Mouse (Mus musculus) embryonic stem cell, embryonic (primary cell): ENCODE measurements at regions not wholly inside any gene's neighbourhood (a gene's known extent, or its start where the extent isn't known, plus 50 kb on each side); places are given as distances from the start of the nearest gene placed in this dataset.

ENCODE experiments used
- CTCF ChIA-PET, 4 experiments: fragments of 300-600 bp in 2 of 4; fragments of 350-600 bp in 2 of 4; sonication (Branson Sonifier 250); formaldehyde crosslinking; loops; one replicate each; lab custom pipeline; 2022; ENCODE audit warnings: inconsistent platforms in 2 of 4; lab: Charles Lee
- POLR2A ChIA-PET, 4 experiments: fragments of 300-600 bp in 2 of 4; fragments of 350-600 bp in 2 of 4; sonication (Branson Sonifier 250); formaldehyde crosslinking; loops; one replicate each; lab custom pipeline; 2022; ENCODE audit warnings: antibody characterized with exemption in 4 of 4, inconsistent platforms in 1 of 4; lab: Charles Lee

DNA sequence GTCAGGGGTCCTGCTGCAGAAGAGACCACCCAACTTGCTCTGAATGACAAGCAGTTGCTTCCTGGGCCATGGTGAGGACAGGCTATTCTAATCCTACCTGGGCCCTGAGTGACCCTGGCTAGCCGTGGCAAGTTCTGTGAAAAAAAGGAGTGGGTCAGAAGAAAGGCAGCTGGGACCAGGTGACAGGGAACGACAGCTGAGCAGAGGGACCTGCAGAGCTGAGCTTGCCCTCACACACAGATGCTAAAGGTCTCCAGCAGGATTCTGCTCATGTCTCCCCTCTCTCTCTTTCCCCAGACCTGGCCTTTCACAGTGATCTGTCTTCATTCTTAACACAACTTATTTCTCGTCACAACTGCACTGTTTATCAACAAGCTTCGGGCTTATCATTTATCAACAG, 206.4 kb downstream of the Gm12728 start:
- ChIA-PET CTCF (no interaction called here), POLR2A (interaction anchor here in 1 of 4 experiments (1.1 kb wide), 1 partner anchor 12 kb away, joined by 3 read pairs; no protein-coding TSS in a partner anchor)

DNA sequence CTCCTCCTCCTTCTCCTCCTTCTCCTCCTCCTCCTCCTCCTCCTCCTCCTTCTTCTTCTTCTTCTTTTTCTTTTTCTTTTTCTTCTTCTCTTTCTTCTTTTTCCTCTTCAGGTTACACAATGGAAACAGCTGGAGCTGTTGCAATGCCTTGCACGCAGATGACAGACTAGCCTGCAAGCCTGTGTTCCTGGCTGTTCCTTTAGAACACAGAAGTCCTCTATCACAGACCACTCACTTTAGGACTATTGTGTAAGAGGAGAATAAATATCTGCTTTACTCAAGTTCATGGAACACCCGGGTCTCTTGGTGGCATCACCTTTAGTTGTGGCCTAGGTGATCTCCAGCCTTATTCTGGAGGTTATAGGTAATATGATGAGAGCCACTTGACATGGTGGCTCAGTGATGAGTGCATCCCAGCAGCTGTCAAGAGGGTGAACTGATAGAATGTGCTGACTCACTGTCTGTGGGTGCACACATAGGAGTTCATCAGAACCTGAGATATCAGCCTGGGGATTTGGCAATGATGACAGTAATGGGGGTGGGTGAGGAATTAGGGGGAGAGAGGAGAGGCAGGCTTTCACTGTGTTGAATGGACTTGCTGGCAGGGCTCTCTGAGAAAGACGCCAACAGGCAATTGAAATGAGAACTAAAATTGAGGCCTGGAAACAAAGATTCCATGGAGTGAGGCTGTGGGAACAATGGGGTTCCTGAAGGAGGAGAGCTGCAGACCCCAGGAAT, 207.4 kb downstream of the Gm12728 start:
- POLR2A ChIA-PET, result interaction anchor here in 2 of 4 experiments (0.6 to 1.1 kb wide), 2 partner anchors 11 to 726 kb away, joined by 3 to 4 read pairs; no protein-coding TSS in a partner anchor
- CTCF ChIA-PET, result interaction anchor here in 1 of 4 experiments (0.6 kb wide), 1 partner anchor 477 kb away, joined by 3 read pairs; no protein-coding TSS in a partner anchor

GRCm38 (mm10) chr4:106002516-106002915, 212.8 kb downstream of the Gm12728 start:
- ChIA-PET CTCF (no interaction called here), POLR2A (interaction anchor here in 1 of 4 experiments (0.5 kb wide), 1 partner anchor 72 kb away, joined by 3 read pairs; no protein-coding TSS in a partner anchor)

DNA sequence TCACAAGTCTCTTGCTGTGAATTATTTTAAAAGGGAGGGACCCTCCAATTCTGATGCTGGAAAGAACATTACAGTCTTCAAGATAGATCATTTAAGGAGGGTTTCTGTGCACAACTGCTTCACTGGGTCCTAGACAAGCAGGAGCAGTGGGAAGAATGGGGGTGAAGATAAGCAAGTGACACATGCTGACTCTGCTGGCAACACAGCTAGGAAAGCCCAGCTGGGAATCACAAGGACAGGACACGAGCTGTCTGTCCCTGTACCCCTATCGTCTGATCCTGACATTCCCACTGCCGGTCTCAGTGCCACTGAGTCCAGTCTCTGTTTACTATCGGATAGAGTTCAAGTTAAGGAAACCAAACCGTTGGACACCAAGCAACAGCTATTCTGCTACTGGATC, 216.3 kb downstream of the Gm12728 start:
- ChIA-PET CTCF (no interaction called here), POLR2A (no interaction called here)

DNA sequence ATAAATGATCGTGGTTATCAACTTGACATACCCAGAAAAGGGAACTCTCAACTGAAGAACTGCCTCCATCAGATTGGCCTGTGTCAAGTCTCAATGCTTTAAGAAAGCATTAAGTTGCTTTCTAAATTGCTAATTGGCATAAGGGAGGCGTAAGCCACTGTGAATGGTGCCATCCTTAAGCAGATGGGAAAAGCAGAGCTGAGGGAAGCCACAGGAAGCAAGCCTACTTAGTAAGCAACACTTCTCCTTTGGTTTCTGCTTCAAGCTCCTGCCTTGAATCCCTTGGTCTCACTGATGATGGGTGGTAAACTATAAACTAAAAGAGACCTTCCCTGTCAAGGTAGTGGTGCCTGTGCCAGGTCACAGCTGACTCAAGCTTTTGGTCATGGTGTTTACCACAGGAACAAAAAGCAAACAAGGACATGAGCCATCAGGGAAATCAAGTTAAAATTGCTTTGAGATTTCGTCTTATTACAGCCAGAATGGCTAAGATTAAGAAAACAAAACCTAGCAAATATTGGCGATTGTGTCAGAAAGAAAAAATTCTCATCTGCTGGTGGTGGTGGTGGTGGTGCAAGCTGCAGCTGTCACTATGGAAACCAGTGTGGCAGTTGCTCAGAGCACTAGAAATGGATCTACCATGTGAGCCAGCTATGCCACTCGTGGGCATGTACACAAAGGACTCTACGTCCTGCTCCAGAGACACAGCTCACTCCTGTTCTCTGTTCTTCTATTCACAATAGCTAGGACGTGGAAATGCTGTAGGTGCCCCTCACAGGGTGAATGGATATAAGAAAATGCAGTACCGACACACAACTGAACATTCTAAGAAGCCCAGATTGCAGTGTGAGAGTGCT, 217.9 kb downstream of the Gm12728 start:
- ChIA-PET POLR2A (interaction anchor here in 1 of 4 experiments (0.6 to 1.2 kb wide), 2 partner anchors 11 to 245 kb away, joined by 3 to 4 read pairs; no protein-coding TSS in a partner anchor), CTCF (no interaction called here)

DNA sequence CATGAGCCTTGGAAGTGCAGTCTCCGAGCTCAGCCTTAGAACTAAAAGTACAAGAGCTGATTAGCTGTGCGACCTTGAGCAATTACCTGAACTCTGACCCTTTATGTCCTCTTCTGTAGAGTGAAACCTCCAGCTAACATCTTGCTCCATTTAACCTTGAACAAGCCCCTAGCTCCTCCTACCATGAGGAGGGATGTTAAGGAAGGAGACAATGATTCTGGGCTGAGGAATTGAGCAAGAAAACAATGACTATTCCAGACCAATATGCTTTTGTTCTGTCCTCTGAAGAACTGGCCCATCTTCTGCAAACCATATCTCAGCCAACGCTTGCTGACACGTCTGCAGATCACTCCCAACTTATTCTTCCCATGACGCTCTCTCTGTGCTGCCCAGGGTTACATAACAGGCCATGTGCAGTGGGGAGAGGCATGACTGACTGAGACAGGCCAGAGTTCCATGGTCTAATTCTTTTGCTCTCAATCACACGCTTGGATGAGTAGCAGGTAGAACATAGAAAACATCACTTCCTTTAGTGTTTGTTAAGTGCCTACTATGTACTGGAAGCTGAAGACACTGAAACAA, 227.5 kb downstream of the Gm12728 start:
- ChIA-PET CTCF (interaction anchor here in 1 of 4 experiments (0.5 kb wide), 1 partner anchor 729 kb away, joined by 4 read pairs; no protein-coding TSS in a partner anchor), POLR2A (interaction anchor here in 1 of 4 experiments (1.6 kb wide), 1 partner anchor 34 kb away, joined by 3 read pairs; no protein-coding TSS in a partner anchor)

DNA sequence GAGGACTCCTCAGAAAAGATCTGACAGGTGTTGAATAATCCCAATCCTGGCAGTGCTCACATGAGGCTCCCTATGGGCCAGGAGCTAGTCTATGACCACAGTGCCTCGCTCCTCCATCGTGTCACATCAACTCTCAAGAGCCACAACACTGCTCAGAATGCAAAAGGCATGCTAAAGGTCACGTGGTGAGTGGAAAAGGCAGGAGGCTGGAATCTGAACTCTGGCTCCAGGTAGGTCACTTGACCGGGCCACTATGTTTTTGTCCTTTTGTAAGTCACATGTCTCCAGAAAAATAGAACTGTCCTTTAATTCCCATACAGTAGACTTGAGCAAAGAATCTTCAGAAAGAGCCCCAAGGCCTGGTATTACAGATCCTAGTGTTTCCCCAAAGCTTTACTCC, 229.3 kb downstream of the Gm12728 start:
- ChIA-PET CTCF (interaction anchor here in 1 of 4 experiments (1.2 kb wide), 1 partner anchor 35 kb away, joined by 3 read pairs; no protein-coding TSS in a partner anchor), POLR2A (interaction anchor here in 1 of 4 experiments (0.9 kb wide), 1 partner anchor 119 kb away, joined by 3 read pairs; no protein-coding TSS in a partner anchor)

DNA sequence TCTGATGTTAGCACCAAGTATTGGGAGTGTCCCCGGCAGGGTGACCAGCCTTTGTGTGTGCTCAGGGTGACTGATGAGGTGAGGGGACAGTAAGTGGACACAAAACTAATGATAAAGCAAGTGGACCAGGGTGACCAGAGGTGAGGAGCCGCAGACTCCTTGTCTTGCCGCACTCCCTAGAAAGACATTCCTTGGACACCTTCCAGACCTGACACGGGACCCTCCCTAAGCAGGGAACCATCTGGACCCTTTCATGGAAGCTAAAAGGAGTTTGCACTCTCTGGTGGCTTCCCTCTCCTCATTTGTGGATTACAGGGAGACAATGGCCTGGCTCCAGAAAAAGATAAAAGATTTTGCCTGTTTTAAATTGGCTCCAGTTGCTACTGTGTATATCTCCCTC, 230.7 kb downstream of the Gm12728 start:
- POLR2A ChIA-PET, result interaction anchor here in 1 of 4 experiments (0.6 kb wide), 1 partner anchor 302 kb away, joined by 5 read pairs; no protein-coding TSS in a partner anchor
- CTCF ChIA-PET, result interaction anchor here in 1 of 4 experiments (1.2 kb wide), 1 partner anchor 33 kb away, joined by 3 read pairs; no protein-coding TSS in a partner anchor

- CTCF ChIA-PET, result no interaction called here
- POLR2A ChIA-PET, result interaction anchor here in 1 of 4 experiments (0.6 kb wide), 1 partner anchor 78 kb away, joined by 5 read pairs; no protein-coding TSS in a partner anchor
These were observed 234.9 kb downstream of the Gm12728 start for GRCm38 (mm10) chr4:106024591-106024990.

- CTCF ChIA-PET, result no interaction called here
- POLR2A ChIA-PET, result no interaction called here
These were observed 236.4 kb downstream of the Gm12728 start for GRCm38 (mm10) chr4:106025966-106026637.

DNA sequence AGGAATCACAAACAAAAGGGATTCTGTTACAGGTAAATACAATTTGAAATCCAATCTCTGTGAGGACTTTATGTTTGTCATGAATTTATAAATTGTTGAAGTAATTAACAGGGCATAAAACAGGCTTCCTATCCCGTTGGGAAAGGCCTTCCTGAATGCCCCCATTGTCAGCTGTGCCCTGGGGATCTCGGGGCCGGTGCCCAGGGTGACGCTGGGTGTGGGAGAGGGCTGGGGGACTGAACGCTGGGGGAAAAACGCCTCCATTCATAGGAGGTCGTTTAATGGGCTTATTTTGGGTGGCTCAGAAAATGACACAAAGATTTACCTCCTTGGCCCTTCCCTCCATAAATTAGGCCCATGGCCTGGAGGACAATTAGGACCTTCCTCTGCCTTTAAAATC, 250.7 kb downstream of the Gm12728 start:
- ChIA-PET POLR2A (no interaction called here), CTCF (interaction anchor here in 2 of 4 experiments (0.7 to 1.6 kb wide), 2 partner anchors 121 to 363 kb away, joined by 3 to 4 read pairs; no protein-coding TSS in a partner anchor)

DNA sequence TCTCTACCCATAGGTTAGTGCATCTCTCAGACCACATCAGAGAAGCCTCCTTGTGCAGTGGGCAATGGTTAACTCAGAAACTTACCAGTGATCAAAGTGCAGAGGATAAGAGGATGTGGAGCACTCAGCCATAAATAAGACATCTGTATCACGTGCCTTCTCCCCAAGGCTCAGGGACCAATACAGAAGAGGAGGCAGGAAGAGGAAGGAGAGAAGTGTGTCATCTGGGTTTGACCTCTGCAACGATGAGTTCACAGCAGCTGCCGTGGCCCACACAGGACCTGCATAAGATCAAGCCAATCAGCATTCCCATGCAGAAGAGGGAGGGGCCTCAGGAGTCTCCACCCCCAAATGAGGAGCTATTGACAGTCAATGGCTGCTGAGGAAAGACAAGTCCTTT, 252.8 kb downstream of the Gm12728 start:
- CTCF ChIA-PET, result interaction anchor here in 1 of 4 experiments (0.6 kb wide), 1 partner anchor 56 kb away, joined by 4 read pairs; no protein-coding TSS in a partner anchor
- POLR2A ChIA-PET, result no interaction called here

GRCm38 (mm10) chr4:106043661-106044060, 254.0 kb downstream of the Gm12728 start:
- CTCF ChIA-PET, result no interaction called here
- POLR2A ChIA-PET, result interaction anchor here in 1 of 4 experiments (0.9 kb wide), 1 partner anchor 61 kb away, joined by 3 read pairs; no protein-coding TSS in a partner anchor

- ChIA-PET CTCF (no interaction called here), POLR2A (no interaction called here)
These were observed 258.4 kb downstream of the Gm12728 start for GRCm38 (mm10) chr4:106048053-106048452.

DNA sequence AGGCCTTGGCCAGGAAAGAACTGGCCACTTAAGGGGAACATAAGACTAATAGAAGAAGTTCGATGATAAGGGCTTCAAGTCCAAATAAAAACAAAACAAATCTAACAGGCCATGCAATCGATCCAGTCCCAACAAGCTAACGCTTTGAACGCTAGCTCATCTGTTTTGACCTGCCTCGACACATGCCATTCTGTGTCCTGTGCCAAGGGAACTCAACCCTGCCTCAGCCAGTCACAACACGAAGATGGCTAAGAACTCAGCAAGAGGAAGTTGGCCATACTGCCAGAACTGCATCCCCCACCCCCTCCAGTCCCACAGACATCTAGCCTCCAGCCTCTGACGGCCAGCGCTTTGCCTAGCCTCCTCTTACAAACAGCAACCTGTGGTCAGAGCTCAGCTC, 259.1 kb downstream of the Gm12728 start:
- POLR2A ChIA-PET, result no interaction called here
- CTCF ChIA-PET, result no interaction called here

DNA sequence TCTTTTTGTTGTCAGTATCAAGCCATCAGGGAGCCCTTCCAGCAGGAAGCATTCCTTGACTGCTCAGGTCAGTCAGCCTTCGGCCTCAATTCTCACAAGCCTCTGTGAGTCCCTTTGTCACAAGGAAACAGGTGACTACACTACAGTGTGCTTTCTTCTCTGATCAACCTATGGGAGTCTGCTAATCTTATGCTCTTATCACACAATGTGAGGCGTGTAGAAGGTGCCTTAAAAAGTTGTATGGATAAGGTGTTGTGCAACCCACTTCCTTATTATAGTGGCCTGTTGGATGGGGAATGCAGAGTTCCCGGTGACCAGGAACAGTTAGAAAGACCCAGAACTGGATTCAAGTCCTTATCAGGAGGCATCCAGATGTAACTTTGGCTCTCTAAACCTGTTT, 260.2 kb downstream of the Gm12728 start:
- CTCF ChIA-PET, result interaction anchor here in 1 of 4 experiments (0.8 kb wide), 1 partner anchor 1603 kb away, joined by 3 read pairs; no protein-coding TSS in a partner anchor
- POLR2A ChIA-PET, result no interaction called here

DNA sequence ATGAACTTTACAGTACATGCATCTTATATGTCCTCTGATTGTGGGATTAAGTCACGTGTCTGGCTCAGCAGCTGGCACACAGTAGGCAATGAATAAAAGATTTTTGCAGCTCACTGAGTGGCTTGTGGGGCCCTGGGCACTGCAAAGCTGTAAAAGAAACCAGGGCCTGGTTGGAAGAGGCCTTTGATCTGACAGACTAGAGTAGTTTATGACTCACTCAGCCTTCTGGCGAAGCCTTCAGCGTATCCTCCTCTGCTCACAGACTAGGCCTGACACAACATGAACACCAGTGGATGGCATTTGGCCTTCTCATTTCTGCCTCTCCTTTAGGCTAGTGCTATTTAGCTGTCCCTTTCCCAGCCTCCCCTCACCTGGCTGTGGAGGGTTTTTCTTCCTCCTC, 260.6 kb downstream of the Gm12728 start:
- POLR2A ChIA-PET, result no interaction called here
- CTCF ChIA-PET, result no interaction called here

- ChIA-PET CTCF (interaction anchor here in 1 of 4 experiments (1.3 kb wide), 1 partner anchor 34 kb away, joined by 3 read pairs; no protein-coding TSS in a partner anchor), POLR2A (no interaction called here)
These were observed 262.5 kb upstream of the Usp24 start for GRCm38 (mm10) chr4:106053496-106053895.
